Mouse (Mus musculus) retina, embryonic 14.5 days (tissue): ENCODE results near the gene Ano8.
"Not testable (repeated sequence)": the region's sequence is repeated elsewhere in the genome, so short reads cannot be mapped to it uniquely, and the experiment has no call there.

Experiments
- DNase-seq: peaks from one replicate; pipeline ENCODE4 v3.0.0-alpha.2; 2015; ENCODE audit warnings: low spot score

Gene Ano8

GRCm38 (mm10) chr8:71441404-71441803, 44.4 kb downstream of the Ano8 start:
- DNase-seq, result peak; percentile 91

GRCm38 (mm10) chr8:71437041-71437440, 48.7 kb downstream of the Ano8 start:
- DNase-seq, result no peak

DNA sequence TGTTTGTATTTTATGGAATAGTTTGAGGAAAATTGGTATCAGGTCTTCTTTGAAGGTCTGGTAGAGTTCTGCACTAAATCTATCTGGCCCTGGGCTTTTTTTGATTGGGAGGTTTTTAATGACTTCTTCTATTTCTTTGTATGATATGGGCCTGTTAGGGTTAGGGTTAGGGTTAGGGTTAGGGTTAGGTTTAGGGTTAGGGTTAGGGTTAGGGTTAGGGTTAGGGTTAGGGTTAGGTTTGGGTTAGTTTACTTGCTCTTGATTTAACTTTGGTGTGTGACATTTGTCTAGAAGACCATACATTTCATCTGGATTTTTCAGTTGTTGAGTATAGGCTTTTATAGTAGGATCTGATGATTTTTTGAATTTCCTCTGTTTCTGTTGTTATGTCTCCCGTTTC, 52.8 kb downstream of the Ano8 start:
- not testable (repeated sequence) for DNase-seq
